Mouse (Mus musculus) adrenal gland, adult (tissue): Measurements from ENCODE around the gene Snapc3.

Experiments
- DNase-seq, 2 experiments: peaks; one replicate each; pipeline ENCODE4 v3.0.0; 2022 to 2023; ENCODE audit warnings: low spot score in 1 of 2; ENCODE audit not compliant: inconsistent age in 2 of 2

Snapc3 gene

GRCm38 (mm10) chr4:83417160-83417819 lies at the start of gene Snapc3:
Gene Snapc3, plus strand, starts transcription at chr4:83417724.
- DNase-seq: peak; percentile 96 to 98

- no peak for DNase-seq
Measured at GRCm38 (mm10) chr4:83373381-83373780, 44.1 kb upstream of the Snapc3 start.

- DNase-seq: no peak
Measured at GRCm38 (mm10) chr4:83375650-83376049, 41.9 kb upstream of the Snapc3 start.

DNA sequence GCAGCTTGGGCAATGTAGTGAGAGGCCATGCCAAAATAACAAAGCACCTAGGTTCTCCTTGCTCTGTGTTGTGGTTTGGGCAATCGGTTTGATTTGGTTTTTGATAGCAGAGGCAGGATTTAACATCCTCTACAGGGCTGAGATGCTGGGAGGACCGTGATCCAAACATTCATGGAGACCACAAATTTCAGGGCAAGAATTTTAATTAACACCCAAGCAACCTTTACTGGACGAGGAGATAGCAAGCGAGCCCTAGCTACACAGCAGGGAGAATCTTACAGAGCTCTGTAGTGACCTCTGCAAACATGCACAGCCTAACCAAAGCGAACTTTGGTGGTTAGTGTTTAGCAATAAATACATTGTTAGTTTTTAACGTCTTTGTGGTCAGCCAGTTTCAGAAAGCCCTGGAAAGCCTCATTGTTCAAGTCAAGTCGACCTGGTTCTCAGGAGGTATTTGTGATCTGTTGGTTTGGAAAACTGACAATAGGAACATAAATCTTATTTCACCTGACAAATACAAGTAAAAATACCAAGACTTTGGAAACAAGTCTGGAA lies 41.0 kb upstream of the Snapc3 start:
- DNase-seq: no peak

- no peak for DNase-seq
Measured at GRCm38 (mm10) chr4:83379036-83379435, 38.5 kb upstream of the Snapc3 start.

GRCm38 (mm10) chr4:83379746-83380145 lies 37.8 kb upstream of the Snapc3 start:
- no peak for DNase-seq

DNA sequence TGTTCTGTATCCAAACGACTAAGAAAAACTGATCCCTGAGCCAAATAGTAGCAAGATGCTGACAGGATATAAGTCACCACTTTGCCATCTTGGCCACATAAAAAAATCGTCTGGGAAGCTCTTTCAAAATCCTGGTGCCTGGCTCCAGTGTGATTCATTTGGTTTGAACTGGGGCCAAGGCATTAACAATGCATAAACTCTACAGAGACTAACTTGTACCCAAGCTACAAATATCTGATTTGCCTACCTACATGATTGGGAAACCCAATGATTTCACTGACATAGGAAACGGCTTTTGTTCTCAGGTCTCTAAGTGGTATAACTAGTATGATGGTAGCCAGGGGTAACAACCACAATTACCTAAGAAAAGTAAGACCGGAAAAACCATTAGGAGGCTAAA lies 37.3 kb upstream of the Snapc3 start:
- DNase-seq: peak; percentile 39 to 84

DNA sequence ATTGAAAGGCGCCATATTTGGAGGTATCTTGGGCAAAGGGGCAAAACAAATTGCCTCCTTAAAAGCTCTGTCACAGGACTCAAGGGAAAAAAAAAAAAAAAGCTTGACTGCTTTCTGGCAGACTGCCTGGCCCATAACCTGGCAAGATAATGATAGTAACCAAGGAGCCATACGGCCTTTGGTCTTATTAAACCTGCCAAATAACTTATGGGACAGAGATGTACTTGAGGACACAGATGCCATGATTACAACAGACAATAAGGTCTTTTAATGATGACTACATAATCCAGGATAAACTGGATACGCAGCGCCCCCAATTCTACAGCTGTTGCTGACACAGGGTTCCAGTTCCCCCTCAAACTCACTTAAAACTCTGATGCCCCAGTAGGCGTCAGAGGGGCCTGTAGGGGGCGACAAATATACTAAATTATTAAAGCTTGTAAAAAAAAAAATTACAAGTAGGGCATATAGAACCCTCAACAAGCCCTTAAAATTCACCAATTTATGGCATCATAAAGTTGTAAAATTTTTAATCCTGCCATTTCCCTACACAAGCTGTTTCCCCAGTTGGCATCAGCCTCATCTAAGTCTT lies 33.5 kb upstream of the Snapc3 start:
- DNase-seq: peak; percentile 16 to 75

DNA sequence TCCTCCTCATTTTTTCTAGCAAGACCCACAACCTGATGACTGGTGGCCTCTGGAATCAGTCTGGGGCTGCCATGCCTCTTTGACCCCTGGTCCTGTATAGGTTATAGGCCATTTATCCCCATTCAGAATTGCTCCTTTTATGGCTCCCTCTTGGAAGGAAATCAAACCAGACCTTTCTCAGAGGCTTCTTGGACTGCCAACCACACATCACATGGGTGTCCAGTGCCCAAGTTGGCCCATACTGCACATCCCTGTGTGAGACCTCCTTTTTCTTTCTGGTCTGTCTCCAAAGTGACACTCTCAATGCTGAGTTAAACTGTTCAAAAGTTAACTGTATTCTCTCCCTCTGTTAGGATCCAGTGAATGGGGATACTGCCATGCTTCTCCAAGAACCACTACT lies 32.4 kb upstream of the Snapc3 start:
- no peak for DNase-seq

GRCm38 (mm10) chr4:83390551-83390950 lies 27.0 kb upstream of the Snapc3 start:
- no peak for DNase-seq

GRCm38 (mm10) chr4:83391956-83392355 lies 25.6 kb upstream of the Snapc3 start:
- no peak for DNase-seq

DNA sequence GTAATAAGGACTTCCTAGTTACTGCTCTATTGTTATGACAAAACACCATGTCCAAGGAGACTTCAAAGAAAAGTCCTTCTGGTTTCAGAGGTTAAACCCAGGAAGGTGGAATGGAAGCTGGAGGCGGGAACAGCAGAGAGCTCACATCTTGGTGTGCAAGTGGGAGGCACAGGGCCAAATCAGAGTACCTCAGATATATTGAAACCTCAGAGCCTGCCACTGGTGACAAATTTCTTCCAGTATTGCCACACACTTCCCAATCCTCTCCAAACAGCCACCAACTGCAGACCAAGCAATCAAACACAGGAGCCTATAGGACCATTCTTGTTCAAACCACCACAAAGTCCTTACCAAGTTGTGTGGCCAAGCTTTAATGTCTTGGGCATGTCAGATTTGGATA lies 23.8 kb upstream of the Snapc3 start:
- DNase-seq: no peak

DNA sequence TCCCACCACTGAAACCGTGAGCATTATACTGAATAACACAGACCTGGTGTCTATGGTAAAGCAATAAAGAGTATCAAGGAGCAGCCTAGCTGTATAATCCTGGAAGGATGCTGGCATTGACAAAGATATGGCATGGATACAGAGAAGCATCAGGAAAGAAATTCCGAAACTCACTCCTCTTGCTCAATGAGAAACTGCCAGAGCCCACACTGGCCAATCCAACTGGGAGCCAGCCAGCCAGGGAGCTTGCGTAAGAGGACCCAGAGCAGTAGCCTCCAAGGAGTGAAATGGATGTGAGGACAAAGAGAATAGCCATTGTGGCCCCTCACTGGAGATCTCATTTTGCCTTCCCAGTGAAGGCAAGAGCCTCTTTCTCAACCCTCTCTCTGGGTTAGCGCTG lies 21.2 kb upstream of the Snapc3 start:
- peak in 1 of 2 experiments; percentile 74 for DNase-seq

DNA sequence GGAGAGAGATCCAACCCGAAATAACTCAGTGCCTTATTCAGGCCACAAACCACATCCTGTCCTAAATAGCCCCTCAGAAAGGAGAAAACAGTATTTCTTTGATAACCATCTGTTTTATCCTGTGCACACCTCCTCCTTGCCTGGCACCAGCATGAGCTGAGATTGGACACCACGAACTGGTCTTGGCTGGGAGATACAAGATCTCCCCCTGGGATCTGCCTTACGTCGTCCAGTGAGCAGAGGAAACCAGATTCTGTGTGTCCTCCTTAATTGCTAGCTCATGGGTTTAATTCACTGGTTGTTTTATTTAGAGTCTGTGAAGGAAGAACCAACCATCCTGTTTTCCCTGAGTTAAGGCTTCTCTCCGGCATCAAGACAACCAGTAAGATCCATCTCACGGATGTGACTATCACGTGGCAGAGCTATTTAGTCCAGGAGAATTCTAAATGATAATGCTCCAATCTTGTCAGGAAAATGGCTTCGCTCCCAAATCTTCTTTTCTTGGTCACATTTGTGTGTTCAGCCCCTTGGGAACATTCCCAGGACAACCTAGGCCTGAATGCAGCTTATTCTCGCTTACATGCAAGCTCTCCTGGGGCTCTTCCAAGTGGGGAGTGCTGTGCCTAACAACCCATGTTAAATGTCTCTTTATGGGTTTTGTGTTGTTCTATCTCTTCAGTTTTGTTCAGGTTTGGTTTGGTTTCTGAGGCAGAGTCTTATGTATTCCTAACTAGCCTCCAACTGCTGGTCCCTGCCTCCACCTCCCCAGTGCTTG lies 20.3 kb upstream of the Snapc3 start:
- no peak for DNase-seq

GRCm38 (mm10) chr4:83398527-83398926 lies 19.0 kb upstream of the Snapc3 start:
- DNase-seq: no peak

- DNase-seq: no peak
Measured at GRCm38 (mm10) chr4:83400691-83401595, 16.6 kb upstream of the Snapc3 start.

- DNase-seq: no peak
Measured at GRCm38 (mm10) chr4:83401712-83402111, 15.8 kb upstream of the Snapc3 start.

DNA sequence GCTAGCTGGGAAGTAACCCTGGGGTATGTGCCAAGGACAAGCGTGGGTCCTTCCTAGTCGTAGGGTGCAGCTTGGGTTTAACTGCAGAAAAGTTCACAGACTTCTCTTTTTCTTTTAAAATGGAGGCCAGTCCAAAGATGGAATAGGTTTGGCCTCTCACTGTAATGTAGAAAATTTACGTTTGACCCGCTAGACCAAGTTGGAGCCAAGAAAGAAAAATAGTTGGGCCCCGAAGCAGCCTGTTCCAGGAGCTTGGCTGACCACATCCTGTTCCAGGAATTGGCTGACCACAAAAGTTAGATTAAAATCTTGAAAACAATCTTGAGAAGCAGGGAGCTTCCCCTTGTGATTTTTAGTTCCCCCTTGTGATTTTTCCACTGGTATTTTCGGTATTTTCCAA lies 9.8 kb upstream of the Snapc3 start:
- no peak for DNase-seq

DNA sequence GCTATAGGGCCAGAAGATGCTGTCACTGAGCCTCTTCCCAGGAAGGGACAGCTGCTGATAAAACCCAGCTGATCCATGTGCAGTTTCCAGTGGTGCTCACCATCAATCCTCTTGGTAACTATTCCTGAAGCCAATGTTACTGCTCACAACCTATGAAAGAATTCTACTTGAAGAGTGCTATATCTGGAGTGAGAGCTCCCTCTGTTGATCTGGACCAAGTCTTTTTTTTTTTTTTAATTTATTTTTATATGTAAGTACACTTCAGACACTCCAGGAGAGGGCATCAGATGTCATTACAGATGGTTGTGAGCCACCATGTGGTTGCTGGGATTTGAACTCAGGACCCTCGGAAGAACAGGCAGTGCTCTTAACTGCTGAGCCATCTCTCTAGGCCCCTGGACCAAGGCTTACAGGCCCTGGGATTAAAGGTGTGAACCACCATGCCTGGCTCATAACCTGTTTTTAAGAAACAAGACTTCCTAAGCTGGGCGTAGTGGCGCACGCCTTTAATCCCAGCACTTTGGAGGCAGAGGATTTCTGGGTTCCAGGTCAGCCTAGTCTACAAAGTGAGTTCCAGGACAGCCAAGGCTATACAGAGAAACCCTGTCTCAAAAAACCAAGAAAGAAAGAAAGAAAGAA lies 7.5 kb upstream of the Snapc3 start:
- no peak for DNase-seq

GRCm38 (mm10) chr4:83412060-83412459 lies 5.5 kb upstream of the Snapc3 start:
- no peak for DNase-seq
